Mouse (Mus musculus) hindbrain, embryonic 14.5 days (tissue): ENCODE measurements around the gene Peli2. TPM values are rescaled to one million over a fixed set of nuclear protein-coding genes. Genes with fewer than 3 reads are reported as not detected.

ENCODE experiments used
- ATAC-seq: fragments of 200-750 bp; cut with Nextera tagmentation; 2 replicates; pipeline ENCODE4 v1.8.0; 2017; ENCODE audit warnings: moderate number of reproducible peaks, mild to moderate bottlenecking, moderate TSS enrichment, moderate library complexity; ENCODE audit not compliant: low FRiP score
- DNase-seq: peaks from one replicate; pipeline ENCODE4 v3.0.0-alpha.2; 2015; ENCODE audit warnings: low spot score
- H3K27ac ChIP-seq: fragments of 300-500 bp; sonication (generic); 2 replicates; pipeline ENCODE4 v1.5.1; 2014; ENCODE audit warnings: mild to moderate bottlenecking, moderate library complexity
- H3K27me3 ChIP-seq: fragments of 300-500 bp; sonication (generic); 2 replicates; pipeline ENCODE4 v1.6.1; 2014; ENCODE audit warnings: mild to moderate bottlenecking, low read length, mixed read lengths; ENCODE audit not compliant: control insufficient read depth, insufficient read depth
- H3K36me3 ChIP-seq: fragments of 300-500 bp; sonication (generic); replicated peaks from 2 replicates; pipeline ENCODE4 v1.6.1; 2014; ENCODE audit not compliant: control insufficient read depth, insufficient read depth
- H3K4me1 ChIP-seq: fragments of 300-500 bp; sonication (generic); replicated peaks from 2 replicates; pipeline ENCODE4 v1.6.1; 2014; ENCODE audit warnings: antibody characterized with exemption, low read length, mixed read lengths; ENCODE audit not compliant: control insufficient read depth, insufficient read depth
- H3K4me2 ChIP-seq: fragments of 300-500 bp; sonication (generic); replicated peaks from 2 replicates; pipeline ENCODE4 v1.6.1; 2014; ENCODE audit warnings: mild to moderate bottlenecking, moderate library complexity
- H3K4me3 ChIP-seq: fragments of 300-500 bp; sonication (generic); replicated peaks from 2 replicates; pipeline ENCODE4 v1.5.1; 2014; ENCODE audit warnings: mild to moderate bottlenecking, low read length
- H3K9ac ChIP-seq: fragments of 300-500 bp; sonication (generic); 2 replicates; pipeline ENCODE4 v1.6.1; 2014
- H3K9me3 ChIP-seq: fragments of 300-500 bp; sonication (generic); 2 replicates; pipeline ENCODE4 v1.6.1; 2016; ENCODE audit warnings: low read length; ENCODE audit not compliant: control insufficient read depth
- WGBS: fragments of 180-500 bp; shearing (Covaris S2); extraction: QIAGEN DNeasy Blood & Tissue Kit; methylation state at CpG from one replicate; pipeline ENCODE4 v1.1.7; 2014; 5-methylcytosine and 5-hydroxymethylcytosine counted together
- polyA plus RNA-seq: library from polyadenylated mRNA; unstranded; fragments of >200 nt; fragmentation: Nextera tagmentation; extraction: Ambion mirVana; gene quantifications from 2 replicates; pipeline ENCODE4 v1.2.1, GENCODE M21; 2014

Gene Peli2
- polyA plus RNA-seq, 1 experiment from 2014 or later, result 10.0 TPM

- no peaks in the 10 kb centered on the region for H3K36me3 ChIP-seq
- 66% methylated on average over 20 of the region's 20 CpGs for WGBS
- DNase-seq, result no peak
Measured at GRCm38 (mm10) chr14:48234785-48235519, 114.3 kb downstream of the Peli2 start.

GRCm38 (mm10) chr14:48241335-48241734 is 120.7 kb downstream of the Peli2 start:
- ATAC-seq, result no peak

More at GRCm38 (mm10) chr14:48234785-48235519, 114.3 kb downstream of the Peli2 start:
- Histone ChIP-seq H3K4me2 (no peak overlapping the region), H3K4me1 (0 out of 2 replicates have a peak, but pooled peaks cover 6% of the 10 kb centered on the region), H3K4me3 (no peak overlapping the region), H3K9ac (no peak overlapping the region), H3K27ac (no peak overlapping the region), H3K27me3 (no peaks in the 10 kb centered on the region), H3K9me3 (no peaks in the 10 kb centered on the region)
- ATAC-seq, result peak; percentile 48; the same call in 1 of the 2 replicates

DNA sequence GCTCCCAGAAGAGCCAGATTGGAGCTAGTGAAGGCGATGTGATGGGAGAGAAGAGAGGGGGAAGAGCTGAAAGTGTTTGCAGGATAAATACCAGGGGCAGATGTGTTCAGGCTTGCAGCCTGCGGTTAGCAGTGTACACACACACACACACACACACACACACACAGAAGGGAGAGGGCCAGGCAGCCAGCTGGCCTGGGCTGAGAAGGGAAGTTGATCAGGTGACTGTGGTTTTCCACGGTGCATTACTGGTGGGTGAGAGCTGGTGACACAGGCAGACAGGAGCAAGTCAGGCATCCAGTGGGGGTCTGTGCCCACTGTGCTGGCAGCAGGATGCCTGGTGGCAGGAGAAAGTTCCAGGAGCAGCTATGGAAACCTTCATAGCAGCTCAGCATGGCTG is 125.6 kb downstream of the Peli2 start:
- Histone ChIP-seq H3K27ac (no peak overlapping the region), H3K4me2 (no peak overlapping the region), H3K9ac (no peak overlapping the region), H3K36me3 (peaks cover 6% of the 10 kb centered on the region; the same call in 1 of the 2 replicates), H3K4me3 (no peak overlapping the region), H3K4me1 (no peaks in the 10 kb centered on the region), H3K9me3 (no peaks in the 10 kb centered on the region), H3K27me3 (no peaks in the 10 kb centered on the region)
- ATAC-seq (peak; percentile 60; the same call in 1 of the 2 replicates), DNase-seq (no peak)
- WGBS, result 57% methylated on average over 3 of the region's 3 CpGs

More at GRCm38 (mm10) chr14:48241335-48241734, 120.7 kb downstream of the Peli2 start:
- H3K27ac ChIP-seq, result no peak overlapping the region
- peaks cover 6% of the 10 kb centered on the region; the same call in 1 of the 2 replicates for H3K36me3 ChIP-seq
- no peak overlapping the region for H3K9ac ChIP-seq
- DNase-seq, result no peak
- H3K9me3 ChIP-seq, result no peaks in the 10 kb centered on the region
- 92% methylated on average over 7 of the region's 7 CpGs for WGBS
- H3K27me3 ChIP-seq, result no peaks in the 10 kb centered on the region
- no peak overlapping the region for H3K4me3 ChIP-seq
- H3K4me1 ChIP-seq, result no peaks in the 10 kb centered on the region
- no peak overlapping the region for H3K4me2 ChIP-seq

DNA sequence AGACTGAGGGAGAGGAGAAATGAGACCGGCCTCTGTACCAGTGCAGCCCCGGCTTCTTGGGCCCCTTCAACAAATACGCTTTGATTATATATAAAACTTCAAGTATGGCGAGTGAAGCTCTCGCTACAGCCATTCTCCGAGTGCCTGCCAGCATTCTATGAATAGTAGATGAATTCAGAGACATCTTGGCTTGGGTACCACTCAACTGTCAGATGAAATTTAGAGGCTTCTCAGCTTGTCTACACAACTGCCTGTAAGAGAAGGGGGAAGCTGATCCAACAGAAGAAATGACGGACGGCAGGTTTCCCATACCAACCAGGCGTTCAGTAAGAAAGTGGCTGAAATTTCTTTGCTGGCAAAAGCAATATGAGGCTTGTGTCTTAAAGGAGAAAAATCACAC is 126.3 kb downstream of the Peli2 start:
- no peaks in the 10 kb centered on the region for H3K27me3 ChIP-seq
- no peak overlapping the region for H3K27ac ChIP-seq
- no peak overlapping the region for H3K4me2 ChIP-seq
- DNase-seq (no peak), ATAC-seq (no peak)
- H3K4me1 ChIP-seq, result no peaks in the 10 kb centered on the region
- 86% methylated on average over 9 of the region's 9 CpGs for WGBS
- H3K4me3 ChIP-seq, result no peak overlapping the region
- H3K9ac ChIP-seq, result no peak overlapping the region
- no peaks in the 10 kb centered on the region for H3K9me3 ChIP-seq
- H3K36me3 ChIP-seq, result peaks cover 6% of the 10 kb centered on the region; the same call in 1 of the 2 replicates

DNA sequence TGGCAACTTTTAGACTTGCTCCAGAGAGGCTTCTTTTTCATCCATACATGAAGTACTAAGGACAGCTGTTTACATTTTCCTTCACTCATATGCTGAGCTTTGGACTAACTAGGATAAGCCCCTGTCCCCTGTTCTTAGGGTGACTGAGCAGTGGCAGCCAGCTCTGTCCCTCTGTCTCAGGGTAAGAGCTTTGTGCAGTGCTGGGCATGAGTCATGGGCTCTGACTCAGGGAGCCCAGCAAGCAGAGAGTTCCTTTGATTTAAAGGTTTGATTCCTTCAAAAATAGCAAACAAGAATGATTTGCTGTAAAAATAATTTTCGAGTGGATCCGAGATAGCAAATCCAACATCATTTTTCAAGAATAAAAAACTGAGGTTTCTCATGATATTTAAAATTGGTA is 128.8 kb downstream of the Peli2 start:
- Histone ChIP-seq H3K36me3 (peaks cover 14% of the 10 kb centered on the region; the same call in 1 of the 2 replicates), H3K4me3 (no peak overlapping the region), H3K4me1 (no peaks in the 10 kb centered on the region), H3K9ac (no peak overlapping the region), H3K4me2 (no peak overlapping the region), H3K27me3 (no peaks in the 10 kb centered on the region), H3K9me3 (no peaks in the 10 kb centered on the region), H3K27ac (no peak overlapping the region)
- DNase-seq, result no peak
- WGBS, result 94% methylated on average over 2 of the region's 2 CpGs
- ATAC-seq, result no peak

DNA sequence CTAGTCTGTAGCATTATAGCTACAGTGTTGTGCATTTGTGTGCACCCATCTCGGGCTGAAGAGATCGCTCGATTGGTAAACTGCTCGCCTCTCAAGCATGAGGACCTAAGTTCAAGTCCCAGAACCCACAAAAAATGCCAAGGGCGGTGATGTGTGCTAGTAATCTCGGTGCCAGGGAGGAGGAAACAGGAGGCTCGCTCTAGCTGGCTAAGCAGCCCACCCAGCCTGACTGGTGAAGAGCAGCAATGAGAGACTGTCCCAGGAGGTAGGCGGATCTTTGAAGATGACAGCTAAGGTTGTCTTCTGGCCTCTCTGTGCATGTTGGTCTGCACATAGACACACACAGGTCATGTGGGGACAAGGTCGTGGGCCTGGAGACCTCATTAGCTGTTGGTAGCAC is 129.3 kb downstream of the Peli2 start:
- DNase-seq, result no peak
- ATAC-seq, result no peak
- H3K27ac ChIP-seq, result no peak overlapping the region
- H3K4me3 ChIP-seq, result no peak overlapping the region
- H3K27me3 ChIP-seq, result no peaks in the 10 kb centered on the region
- H3K4me2 ChIP-seq, result no peak overlapping the region
- no peaks in the 10 kb centered on the region for H3K4me1 ChIP-seq
- WGBS, result 94% methylated on average over 9 of the region's 9 CpGs
- no peaks in the 10 kb centered on the region for H3K9me3 ChIP-seq
- peaks cover 10% of the 10 kb centered on the region; the same call in 1 of the 2 replicates for H3K36me3 ChIP-seq
- no peak overlapping the region for H3K9ac ChIP-seq

GRCm38 (mm10) chr14:48251381-48251979 is 130.9 kb downstream of the Peli2 start:
- Histone ChIP-seq H3K4me1 (peaks cover 5% of the 10 kb centered on the region; the same call in 1 of the 2 replicates), H3K9me3 (no peaks in the 10 kb centered on the region), H3K4me2 (no peak overlapping the region), H3K9ac (no peak overlapping the region), H3K4me3 (no peak overlapping the region), H3K27me3 (no peaks in the 10 kb centered on the region), H3K36me3 (0 out of 2 replicates have a peak, but pooled peaks cover 8% of the 10 kb centered on the region), H3K27ac (no peak overlapping the region)
- WGBS, result 55% methylated on average over 9 of the region's 9 CpGs
- ATAC-seq (no peak), DNase-seq (no peak)

DNA sequence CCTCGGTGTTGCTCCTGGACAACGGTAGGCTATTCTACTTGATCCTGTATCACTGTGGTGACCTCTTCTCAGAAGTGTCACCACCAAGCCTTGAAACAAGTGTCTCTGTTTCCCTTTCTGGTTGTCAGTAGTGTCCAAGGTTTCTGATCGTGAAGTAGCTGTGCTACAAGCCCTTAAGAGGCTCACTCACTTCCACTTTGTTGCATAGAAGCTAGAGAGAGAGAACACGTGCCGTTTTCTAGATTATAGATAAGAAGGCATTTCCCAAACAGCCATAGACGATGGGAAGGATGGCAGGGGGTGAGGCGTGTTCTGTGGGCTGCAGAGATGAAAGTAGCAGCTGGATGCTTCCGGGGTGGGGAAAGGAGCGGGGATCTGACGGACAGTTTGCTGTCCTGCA is 132.6 kb downstream of the Peli2 start:
- 81% methylated on average over 10 of the region's 10 CpGs for WGBS
- no peaks in the 10 kb centered on the region for H3K9me3 ChIP-seq
- no peak overlapping the region for H3K27ac ChIP-seq
- DNase-seq, result no peak
- no peak for ATAC-seq
- H3K4me1 ChIP-seq, result peaks cover 14% of the 10 kb centered on the region; the same call in 1 of the 2 replicates
- no peaks in the 10 kb centered on the region for H3K27me3 ChIP-seq
- H3K4me2 ChIP-seq, result no peak overlapping the region
- no peak overlapping the region for H3K4me3 ChIP-seq
- H3K9ac ChIP-seq, result no peak overlapping the region
- 0 out of 2 replicates have a peak, but pooled peaks cover 11% of the 10 kb centered on the region for H3K36me3 ChIP-seq

- Histone ChIP-seq H3K27ac (no peak overlapping the region), H3K27me3 (no peaks in the 10 kb centered on the region), H3K36me3 (0 out of 2 replicates have a peak, but pooled peaks cover 11% of the 10 kb centered on the region), H3K4me1 (peaks cover 14% of the 10 kb centered on the region; the same call in 1 of the 2 replicates), H3K9ac (no peak overlapping the region), H3K4me3 (no peak overlapping the region), H3K4me2 (no peak overlapping the region), H3K9me3 (no peaks in the 10 kb centered on the region)
- ATAC-seq (no peak), DNase-seq (no peak)
- 92% methylated on average over 8 of the region's 8 CpGs for WGBS
Measured at GRCm38 (mm10) chr14:48254696-48255095, 134.1 kb downstream of the Peli2 start.
